Mouse (Mus musculus): ENCODE results near the gene C1qtnf5.

DNA sequence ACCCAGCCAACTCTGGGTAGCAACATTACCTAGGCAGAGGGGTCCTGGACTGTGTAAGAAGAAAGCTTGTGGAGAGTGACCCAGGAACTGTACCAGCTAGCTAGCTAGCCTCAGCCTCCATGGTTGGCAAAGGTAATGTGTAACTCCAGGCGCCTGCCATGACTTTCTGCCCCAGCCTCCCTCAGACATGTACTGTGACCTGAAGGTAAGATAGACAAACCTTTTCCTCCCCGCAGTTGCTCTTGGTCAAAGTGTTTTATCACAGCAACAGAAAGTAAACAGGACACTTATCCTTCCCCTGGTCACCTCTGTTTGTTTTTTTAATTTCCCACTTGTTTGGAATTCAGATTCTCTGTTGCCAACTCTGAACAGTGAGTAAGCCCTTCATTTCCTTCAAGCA lies 7.4 kb downstream of the C1qtnf5 start:
- no peak for TF ChIP-seq CTCF (IDR thresholded peaks at IDR 0.05; ENCODE audit: borderline replicate concordance, insufficient read depth, low read depth, low read length)
- TF ChIP-seq POLR2A (IDR thresholded peaks at IDR 0.05; ENCODE audit: borderline replicate concordance, insufficient read depth, low read length) = no peak

Measured in cerebellum, adult 2 months (tissue).